Mouse (Mus musculus) kidney, postnatal 25 days (tissue): Measurements from ENCODE around the gene Vrk3.

ENCODE experiments used
- DNase-seq, 2 experiments: peaks; one replicate each; pipeline ENCODE4 v3.0.0; 2021; ENCODE audit warnings: mixed read lengths in 2 of 2

Vrk3 gene

DNA sequence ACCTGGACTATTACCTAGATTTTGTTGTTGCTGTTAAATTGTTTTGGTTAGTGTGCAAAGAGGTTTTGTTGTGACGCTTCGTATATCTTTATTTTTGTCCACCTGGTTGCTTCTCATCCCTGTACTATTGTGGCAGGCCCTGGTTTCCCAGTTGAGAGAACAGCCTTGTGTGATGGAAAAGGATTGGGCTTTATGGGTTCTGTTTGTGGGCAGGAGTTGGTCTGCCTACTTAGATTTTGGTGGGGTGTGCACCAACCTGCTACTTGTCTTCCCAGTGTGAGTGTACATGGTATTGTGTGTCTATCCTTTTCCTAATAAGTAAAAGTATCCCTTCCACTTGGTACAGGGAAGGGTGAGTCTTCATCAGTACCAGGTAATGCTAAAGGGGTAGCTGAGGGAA is 71.2 kb downstream of the Vrk3 start:
- DNase-seq, result peak in 1 of 2 experiments; percentile 4

DNA sequence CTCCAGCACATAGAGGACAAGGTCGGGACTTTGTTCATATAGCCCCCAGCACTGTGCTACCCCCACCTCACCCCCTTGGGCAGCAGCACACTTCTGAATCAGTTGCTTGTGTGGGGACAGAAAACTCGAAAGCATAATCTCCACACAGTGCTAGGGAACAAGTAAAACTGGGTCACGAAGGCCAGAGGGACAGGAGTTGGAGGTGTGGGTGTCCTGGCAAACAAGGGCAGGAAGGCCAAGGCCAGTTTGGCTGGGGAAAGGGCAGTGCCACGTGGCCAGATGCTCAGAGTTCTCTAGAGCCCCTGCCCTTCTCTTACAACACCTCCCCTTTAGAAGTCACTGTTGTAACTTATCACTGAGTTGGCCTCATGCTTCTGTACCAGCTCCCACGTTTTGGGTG is 71.7 kb downstream of the Vrk3 start:
- peak in 1 of 2 experiments; percentile 36 for DNase-seq

DNA sequence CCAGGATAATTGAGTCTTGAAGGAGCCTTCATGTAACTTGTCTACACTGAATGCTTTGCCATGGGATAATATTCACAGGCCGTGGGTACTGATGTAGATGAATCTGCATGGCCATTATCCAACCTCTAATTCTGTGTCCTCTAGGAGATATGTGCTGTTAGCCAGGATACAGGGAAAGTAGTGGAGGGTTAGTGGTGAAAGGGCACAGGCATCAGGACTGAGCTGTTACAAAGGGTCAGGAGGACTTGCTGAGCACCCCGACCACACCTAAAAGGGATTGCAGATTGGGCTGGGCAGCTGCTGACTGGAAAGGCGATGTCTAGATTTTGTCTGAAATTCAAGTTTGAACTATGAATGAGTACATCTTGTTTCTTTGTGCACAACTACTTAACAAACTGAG is 72.3 kb downstream of the Vrk3 start:
- peak in 1 of 2 experiments; percentile 5 for DNase-seq

DNA sequence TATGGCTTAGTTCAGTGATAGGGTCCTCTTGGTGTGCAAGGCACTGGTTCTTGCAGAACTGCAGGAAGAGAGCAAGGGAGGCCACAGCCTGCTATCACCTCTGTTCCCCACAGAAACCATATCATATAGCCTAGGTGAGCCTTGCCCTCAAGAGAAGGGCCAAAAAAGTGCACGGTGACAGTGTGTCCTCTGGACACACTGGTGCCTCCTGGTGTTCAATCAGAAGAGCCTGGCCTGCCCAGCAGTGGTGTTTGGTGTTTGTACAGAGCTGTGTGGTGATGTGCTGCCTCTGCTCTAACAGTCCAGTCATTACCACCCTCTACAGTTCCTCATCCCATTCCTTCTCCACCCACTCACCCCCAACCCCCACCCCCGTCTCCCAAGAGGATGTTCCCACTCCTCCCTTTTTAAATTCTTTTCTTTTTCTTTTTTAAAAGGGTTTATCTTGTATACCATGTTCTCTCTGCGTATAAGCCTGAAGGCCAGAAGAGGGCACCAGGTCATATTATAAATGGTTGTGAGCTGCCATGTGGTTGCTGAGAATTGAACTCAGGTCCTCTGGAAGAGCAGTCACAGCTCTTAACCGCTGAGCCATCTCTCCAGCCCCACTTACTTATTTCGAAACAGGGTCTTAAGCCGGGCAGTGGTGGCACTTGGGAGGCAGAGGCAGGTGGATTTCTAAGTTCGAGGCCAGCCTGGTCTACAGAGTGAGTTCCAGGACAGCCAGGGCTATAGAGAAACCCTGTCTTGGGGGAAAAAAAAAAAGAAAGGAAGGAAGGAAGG is 73.6 kb downstream of the Vrk3 start:
- DNase-seq, result peak; percentile 1 to 20

DNA sequence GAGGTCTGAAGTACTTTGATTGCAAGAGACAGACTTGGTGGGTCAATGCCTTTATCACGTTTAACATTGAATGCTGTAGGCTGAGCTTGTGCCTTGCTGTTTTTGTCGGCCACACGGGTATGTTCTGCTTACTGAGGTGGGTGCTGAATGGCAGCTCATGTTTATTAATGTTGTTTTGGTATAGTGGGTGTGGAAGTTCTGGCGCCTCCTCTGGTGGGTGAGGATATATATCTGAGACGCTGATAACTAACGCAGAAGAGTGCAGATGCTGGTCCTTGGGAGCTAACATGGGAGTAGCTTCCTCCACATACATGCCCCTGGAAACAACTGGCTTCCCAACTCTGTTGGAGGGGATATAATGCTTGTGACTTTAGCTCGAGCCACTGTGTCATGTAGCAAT is 75.2 kb downstream of the Vrk3 start:
- DNase-seq, result peak in 1 of 2 experiments; percentile 5

DNA sequence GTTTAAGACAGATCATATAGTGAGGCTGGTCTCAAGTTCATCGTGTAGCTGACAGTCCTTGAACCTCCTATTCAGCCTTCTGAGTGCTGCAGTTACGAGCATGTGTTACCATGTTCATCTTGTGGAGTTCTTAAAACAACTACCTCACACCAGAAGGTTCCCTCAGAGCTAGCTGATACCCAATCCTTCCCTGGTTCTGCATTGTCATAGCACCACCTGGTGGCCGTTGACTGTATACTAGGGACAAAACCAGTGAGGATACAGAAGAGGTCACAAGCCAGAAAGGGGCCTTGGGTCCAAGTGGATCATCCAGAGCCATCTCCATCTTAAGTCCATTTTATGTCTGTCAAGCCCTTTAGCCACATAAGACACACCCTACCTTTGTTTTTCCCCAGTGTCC is 76.7 kb downstream of the Vrk3 start:
- peak; percentile 78 to 90 for DNase-seq

DNA sequence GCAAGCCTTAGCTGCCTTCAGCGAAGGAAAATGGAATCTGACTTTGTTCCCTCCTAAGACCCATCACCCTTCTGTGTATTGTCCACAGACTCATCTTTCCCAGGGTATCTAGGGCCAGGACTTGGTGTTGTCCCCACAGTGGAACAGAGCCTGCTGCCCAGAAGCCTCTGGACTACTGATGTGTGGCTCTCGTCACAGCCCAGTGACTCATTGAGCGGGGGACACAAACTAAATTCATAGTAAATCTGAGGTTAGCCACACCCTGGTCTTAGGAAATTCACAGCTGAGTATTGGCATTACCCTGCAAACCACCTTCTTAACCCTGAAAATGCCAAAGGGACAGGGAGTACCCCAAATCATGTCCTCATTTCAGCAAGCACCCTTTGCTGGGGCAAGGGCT is 78.6 kb downstream of the Vrk3 start:
- DNase-seq, result no peak
